Mouse (Mus musculus) liver, postnatal 0 days (tissue): ENCODE measurements around the gene Gm17535. TPM values are rescaled to one million over a fixed set of nuclear protein-coding genes. Genes with fewer than 3 reads are reported as not detected.
"Not testable (repeated sequence)": the region's sequence is repeated elsewhere in the genome, so short reads cannot be mapped to it uniquely, and the experiment has no call there.

Experiments used
- ATAC-seq: fragments of 200-750 bp; cut with Nextera tagmentation; 2 replicates; pipeline ENCODE4 v1.8.0; 2017; ENCODE audit warnings: mild to moderate bottlenecking, moderate library complexity
- DNase-seq: peaks from one replicate; pipeline ENCODE4 v3.0.0-alpha.2; 2016
- H3K27ac ChIP-seq: fragments of 300-500 bp; sonication (generic); 2 replicates; pipeline ENCODE4 v1.5.1; 2014; ENCODE audit warnings: antibody characterized with exemption, moderate library complexity, mild to moderate bottlenecking, low read depth
- H3K27me3 ChIP-seq: fragments of 300-500 bp; sonication (generic); 2 replicates; pipeline ENCODE4 v1.6.1; 2014; ENCODE audit warnings: low read length, control low read depth, mixed read lengths; ENCODE audit not compliant: insufficient read depth
- H3K36me3 ChIP-seq: fragments of 300-500 bp; sonication (generic); replicated peaks from 2 replicates; pipeline ENCODE4 v1.6.1; 2014; ENCODE audit warnings: mild to moderate bottlenecking, control low read depth, low read length, moderate library complexity, mixed read lengths; ENCODE audit not compliant: insufficient read depth
- H3K4me1 ChIP-seq: fragments of 300-500 bp; sonication (generic); 2 replicates; pipeline ENCODE4 v1.6.1; 2014; ENCODE audit warnings: antibody characterized with exemption, mild to moderate bottlenecking, control low read depth; ENCODE audit not compliant: insufficient read depth
- H3K4me2 ChIP-seq: fragments of 300-500 bp; sonication (generic); 2 replicates; pipeline ENCODE4 v1.6.1; 2014; ENCODE audit warnings: low read depth, mild to moderate bottlenecking, low read length, moderate library complexity, mixed read lengths
- H3K4me3 ChIP-seq: fragments of 300-500 bp; sonication (generic); 2 replicates; pipeline ENCODE4 v1.5.1; 2014; ENCODE audit warnings: low read depth, low read length
- H3K9ac ChIP-seq: fragments of 300-500 bp; sonication (generic); replicated peaks from 2 replicates; pipeline ENCODE4 v1.6.1; 2014; ENCODE audit warnings: mild to moderate bottlenecking, moderate library complexity
- H3K9me3 ChIP-seq: fragments of 300-500 bp; sonication (generic); 2 replicates; pipeline ENCODE4 v1.6.1; 2016; ENCODE audit warnings: mild to moderate bottlenecking, control low read depth, low read length, mixed read lengths
- WGBS: fragments of 180-500 bp; shearing (Covaris S2); extraction: QIAGEN DNeasy Blood & Tissue Kit; methylation state at CpG from one replicate; pipeline ENCODE4 v1.1.7; 2014; ENCODE audit not compliant: insufficient replicate concordance; 5-methylcytosine and 5-hydroxymethylcytosine counted together
- microRNA-seq: library from miRNA; unstranded; fragments of <30 nt; microRNA quantifications from one replicate; pipeline ENCODE4, GENCODE M21; 2016
- polyA plus RNA-seq: library from polyadenylated mRNA; unstranded; fragments of >200 nt; fragmentation: Nextera tagmentation; extraction: Ambion mirVana; gene quantifications from 2 replicates; pipeline ENCODE4 v1.2.1, GENCODE M21; 2015

The Gm17535 gene
- polyA plus RNA-seq, 1 experiment from 2014 or later: not detected

DNA sequence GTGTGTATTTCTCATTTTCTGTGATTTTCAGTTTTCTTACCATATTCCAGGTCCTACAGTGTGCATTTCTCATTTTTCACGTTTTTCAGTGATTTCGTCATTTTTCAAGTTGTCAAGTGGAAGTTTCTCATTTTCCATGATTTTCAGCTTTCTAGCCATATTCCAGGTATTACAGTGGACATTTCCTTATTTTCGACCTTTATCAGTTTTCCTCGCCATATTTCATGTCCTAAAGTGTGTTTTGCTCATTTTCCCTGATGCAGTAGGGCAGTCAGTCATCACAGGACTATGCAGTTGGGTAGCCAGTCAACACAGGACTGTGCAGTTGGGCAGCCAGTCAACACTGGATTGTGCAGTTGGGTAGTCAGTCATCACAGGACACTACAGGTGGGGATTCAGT, 3.8 kb downstream of the Gm17535 start:
- 57% methylated on average over 4 of the region's 4 CpGs for WGBS
- not testable (repeated sequence) for DNase-seq

More for the DNA sequence above, 3.8 kb downstream of the Gm17535 start:
- not testable (repeated sequence) for H3K4me1 ChIP-seq, H3K4me2 ChIP-seq, H3K4me3 ChIP-seq, H3K36me3 ChIP-seq, H3K9ac ChIP-seq, ATAC-seq, H3K9me3 ChIP-seq, H3K27ac ChIP-seq, H3K27me3 ChIP-seq

Small RNAs within 50 kb of the gene (microRNA-seq; reads per million reads assigned to microRNA genes)
- gene Mir101c: not detected

Other genes starting within 250 kb of the Gm17535 start
- not detected in 2 replicates for gene Gm10722, start 33.7 kb upstream of the Gm17535 start, polyA plus RNA-seq
- not detected in 2 replicates for gene Gm11168, start 31.3 kb upstream of the Gm17535 start, polyA plus RNA-seq
- gene Gm10721, start 21.5 kb upstream of the Gm17535 start, polyA plus RNA-seq: not detected in 2 replicates
- gene Gm10720, start 18.9 kb upstream of the Gm17535 start, polyA plus RNA-seq: not detected in 2 replicates
- gene Gm10719, start 17.2 kb upstream of the Gm17535 start, polyA plus RNA-seq: not detected in 2 replicates
- gene Gm10718, start 11.1 kb upstream of the Gm17535 start, polyA plus RNA-seq: 0.31 TPM in 1 of 2 replicates, not detected in the other
- not detected in 2 replicates for gene Gm10717, start 9.2 kb upstream of the Gm17535 start, polyA plus RNA-seq
- not detected in 2 replicates for gene Gm10715, start 2.3 kb downstream of the Gm17535 start, polyA plus RNA-seq